Mouse (Mus musculus) embryo, embryonic 10 days (tissue): ENCODE data around the gene B3gnt7.
A peak's percentile ranks its signal among the peaks of the same experiment; 100 is the strongest.

Experiments used
- DNase-seq: peaks from one replicate; pipeline ENCODE4 v3.0.0-alpha.2; 2015; ENCODE audit warnings: low spot score

Gene B3gnt7

GRCm38 (mm10) chr1:86302532-86302931 is at the start of gene B3gnt7:
B3gnt7 (plus strand) TSS chr1:86302832.
- DNase-seq, result no peak

GRCm38 (mm10) chr1:86253410-86253809 is 49.2 kb upstream of the B3gnt7 start:
- DNase-seq, result no peak

- no peak for DNase-seq
Measured at GRCm38 (mm10) chr1:86256311-86256710, 46.3 kb upstream of the B3gnt7 start.

GRCm38 (mm10) chr1:86257228-86257627 is 45.4 kb upstream of the B3gnt7 start:
- DNase-seq, result no peak

- no peak for DNase-seq
Measured at GRCm38 (mm10) chr1:86258171-86258824, 44.3 kb upstream of the B3gnt7 start.

GRCm38 (mm10) chr1:86263564-86264339 is 38.9 kb upstream of the B3gnt7 start:
- DNase-seq, result no peak

- no peak for DNase-seq
Measured at GRCm38 (mm10) chr1:86265060-86265459, 37.6 kb upstream of the B3gnt7 start.

GRCm38 (mm10) chr1:86268492-86269189 is 34.0 kb upstream of the B3gnt7 start:
- no peak for DNase-seq

- DNase-seq, result no peak
Measured at GRCm38 (mm10) chr1:86269190-86269508, 33.5 kb upstream of the B3gnt7 start.

GRCm38 (mm10) chr1:86271707-86272106 is 30.9 kb upstream of the B3gnt7 start:
- DNase-seq, result no peak

GRCm38 (mm10) chr1:86277055-86277454 is 25.6 kb upstream of the B3gnt7 start:
- no peak for DNase-seq

GRCm38 (mm10) chr1:86281781-86282536 is 20.7 kb upstream of the B3gnt7 start:
- no peak for DNase-seq

GRCm38 (mm10) chr1:86284101-86284500 is 18.5 kb upstream of the B3gnt7 start:
- no peak for DNase-seq

- DNase-seq, result no peak
Measured at GRCm38 (mm10) chr1:86285295-86285694, 17.3 kb upstream of the B3gnt7 start.

GRCm38 (mm10) chr1:86287473-86287872 is 15.2 kb upstream of the B3gnt7 start:
- DNase-seq, result no peak

GRCm38 (mm10) chr1:86290452-86290851 is 12.2 kb upstream of the B3gnt7 start:
- no peak for DNase-seq

- DNase-seq, result no peak
Measured at GRCm38 (mm10) chr1:86293091-86293490, 9.5 kb upstream of the B3gnt7 start.

- DNase-seq, result no peak
Measured at GRCm38 (mm10) chr1:86293868-86294267, 8.8 kb upstream of the B3gnt7 start.

- no peak for DNase-seq
Measured at GRCm38 (mm10) chr1:86294472-86294871, 8.2 kb upstream of the B3gnt7 start.

GRCm38 (mm10) chr1:86300093-86300492 is 2.5 kb upstream of the B3gnt7 start:
- peak; percentile 68 for DNase-seq

GRCm38 (mm10) chr1:86300731-86301130 is 1.9 kb upstream of the B3gnt7 start:
- DNase-seq, result no peak
